Mouse (Mus musculus) embryonic facial prominence, embryonic 10.5 days (tissue): ENCODE measurements at regions not wholly inside any gene's neighbourhood (a gene's known extent, or its start where the extent isn't known, plus 50 kb on each side); places are given as distances from the start of the nearest gene placed in this dataset.

Experiments used
- DNase-seq: peaks from one replicate; pipeline ENCODE4 v3.0.0-alpha.2; 2017; ENCODE audit warnings: low spot score
- H3K27ac ChIP-seq: fragments of 300-500 bp; sonication (generic); replicated peaks from 2 replicates; pipeline ENCODE4 v1.5.1; 2016; ENCODE audit warnings: mild to moderate bottlenecking
- H3K27me3 ChIP-seq: fragments of 300-500 bp; sonication (generic); replicated peaks from 2 replicates; pipeline ENCODE4 v1.6.1; 2016; ENCODE audit warnings: low read depth, mild to moderate bottlenecking; ENCODE audit not compliant: poor library complexity, severe bottlenecking
- H3K36me3 ChIP-seq: fragments of 300-500 bp; sonication (generic); replicated peaks from 2 replicates; pipeline ENCODE4 v1.6.1; 2016; ENCODE audit warnings: mild to moderate bottlenecking, moderate library complexity
- H3K4me1 ChIP-seq: fragments of 300-500 bp; sonication (generic); 2 replicates; pipeline ENCODE4 v1.6.1; 2016
- H3K4me3 ChIP-seq: fragments of 300-500 bp; sonication (generic); 2 replicates; pipeline ENCODE4 v1.5.1; 2016; ENCODE audit warnings: mild to moderate bottlenecking, moderate library complexity
- H3K9me3 ChIP-seq: fragments of 300-500 bp; sonication (generic); 2 replicates; pipeline ENCODE4 v1.6.1; 2016; ENCODE audit warnings: mild to moderate bottlenecking
- WGBS: fragments of 180-500 bp; shearing (Covaris S2); methylation state at CpG from one replicate; pipeline ENCODE4 v1.1.7; 2016; 5-methylcytosine and 5-hydroxymethylcytosine counted together

GRCm38 (mm10) chr12:71487591-71488435, 178.1 kb downstream of the Dact1 start:
- 70% methylated on average over 6 of the region's 6 CpGs for WGBS
- DNase-seq: no peak
- Histone ChIP-seq H3K27me3 (no peaks in the 10 kb centered on the region), H3K4me1 (peaks cover 19% of the 10 kb centered on the region), H3K9me3 (no peaks in the 10 kb centered on the region), H3K36me3 (no peaks in the 10 kb centered on the region), H3K27ac (no peak overlapping the region), H3K4me3 (no peak overlapping the region)

GRCm38 (mm10) chr12:71489295-71489694, 179.6 kb downstream of the Dact1 start:
- H3K9me3 ChIP-seq: no peaks in the 10 kb centered on the region
- no peaks in the 10 kb centered on the region for H3K27me3 ChIP-seq
- H3K4me1 ChIP-seq: peaks cover 16% of the 10 kb centered on the region
- no peak for DNase-seq
- WGBS: 79% methylated on average over 7 of the region's 7 CpGs
- H3K4me3 ChIP-seq: no peak overlapping the region
- H3K36me3 ChIP-seq: no peaks in the 10 kb centered on the region
- no peak overlapping the region for H3K27ac ChIP-seq

GRCm38 (mm10) chr12:71494803-71495293, 185.2 kb downstream of the Dact1 start:
- H3K36me3 ChIP-seq: no peaks in the 10 kb centered on the region
- H3K27me3 ChIP-seq: 0 out of 2 replicates have a peak, but pooled peaks cover 3% of the 10 kb centered on the region
- 81% methylated on average over 10 of the region's 10 CpGs for WGBS
- H3K9me3 ChIP-seq: no peaks in the 10 kb centered on the region
- no peak overlapping the region for H3K4me3 ChIP-seq
- peaks cover 17% of the 10 kb centered on the region; the same call in 1 of the 2 replicates for H3K4me1 ChIP-seq
- no peak for DNase-seq
- no peak overlapping the region for H3K27ac ChIP-seq

GRCm38 (mm10) chr12:71498246-71499029, 188.8 kb downstream of the Dact1 start:
- 0 out of 2 replicates have a peak, but pooled peaks cover 6% of the 10 kb centered on the region for H3K27me3 ChIP-seq
- no peaks in the 10 kb centered on the region for H3K36me3 ChIP-seq
- no peak for DNase-seq
- WGBS: 77% methylated on average over 14 of the region's 14 CpGs
- H3K4me1 ChIP-seq: peaks cover 14% of the 10 kb centered on the region; the same call in 1 of the 2 replicates
- no peaks in the 10 kb centered on the region for H3K9me3 ChIP-seq
- no peak overlapping the region for H3K4me3 ChIP-seq
- no peak overlapping the region for H3K27ac ChIP-seq

- H3K4me3 ChIP-seq: no peak overlapping the region
- H3K9me3 ChIP-seq: no peaks in the 10 kb centered on the region
- no peak for DNase-seq
- 0 out of 2 replicates have a peak, but pooled peaks cover 6% of the 10 kb centered on the region for H3K27me3 ChIP-seq
- H3K4me1 ChIP-seq: peaks cover 17% of the 10 kb centered on the region
- H3K27ac ChIP-seq: no peak overlapping the region
- 75% methylated on average over 7 of the region's 7 CpGs for WGBS
- no peaks in the 10 kb centered on the region for H3K36me3 ChIP-seq
Observed at GRCm38 (mm10) chr12:71501299-71501810, 191.7 kb downstream of the Dact1 start.

GRCm38 (mm10) chr12:71503265-71503664, 193.6 kb downstream of the Dact1 start:
- no peak overlapping the region for H3K4me3 ChIP-seq
- H3K4me1 ChIP-seq: peaks cover 25% of the 10 kb centered on the region
- H3K27me3 ChIP-seq: 0 out of 2 replicates have a peak, but pooled peaks cover 6% of the 10 kb centered on the region
- no peak overlapping the region for H3K27ac ChIP-seq
- no peak for DNase-seq
- no peaks in the 10 kb centered on the region for H3K9me3 ChIP-seq
- H3K36me3 ChIP-seq: no peaks in the 10 kb centered on the region
- WGBS: 89% methylated on average over 11 of the region's 11 CpGs

GRCm38 (mm10) chr12:71506206-71506605, 196.5 kb downstream of the Dact1 start:
- H3K27me3 ChIP-seq: 0 out of 2 replicates have a peak, but pooled peaks cover 2% of the 10 kb centered on the region
- H3K36me3 ChIP-seq: no peaks in the 10 kb centered on the region
- 68% methylated on average over 4 of the region's 4 CpGs for whole genome bisulfite sequencing
- no peak for DNase-seq
- H3K4me1 ChIP-seq: peaks cover 12% of the 10 kb centered on the region
- no peak overlapping the region for H3K27ac ChIP-seq
- no peak overlapping the region for H3K4me3 ChIP-seq
- no peaks in the 10 kb centered on the region for H3K9me3 ChIP-seq

GRCm38 (mm10) chr12:71506716-71507115, 197.0 kb downstream of the Dact1 start:
- H3K4me3 ChIP-seq: no peak overlapping the region
- no peaks in the 10 kb centered on the region for H3K36me3 ChIP-seq
- H3K27me3 ChIP-seq: no peaks in the 10 kb centered on the region
- peaks cover 12% of the 10 kb centered on the region for H3K4me1 ChIP-seq
- H3K27ac ChIP-seq: 0 out of 2 replicates have a peak overlapping the region, but pooled peaks have one; percentile 40
- no peak for DNase-seq
- 42% methylated on average over 1 of the region's 1 CpGs for WGBS
- no peaks in the 10 kb centered on the region for H3K9me3 ChIP-seq

- Histone ChIP-seq H3K27me3 (no peaks in the 10 kb centered on the region), H3K9me3 (no peaks in the 10 kb centered on the region), H3K36me3 (no peaks in the 10 kb centered on the region), H3K4me1 (peaks cover 7% of the 10 kb centered on the region; the same call in 1 of the 2 replicates), H3K4me3 (no peak overlapping the region), H3K27ac (no peak overlapping the region)
- no peak for DNase-seq
- 70% methylated on average over 7 of the region's 7 CpGs for WGBS
Observed at GRCm38 (mm10) chr12:71512915-71513612, 203.4 kb downstream of the Dact1 start.

- Histone ChIP-seq H3K9me3 (no peaks in the 10 kb centered on the region), H3K27me3 (no peaks in the 10 kb centered on the region), H3K4me1 (peaks cover 7% of the 10 kb centered on the region; the same call in 1 of the 2 replicates), H3K36me3 (no peaks in the 10 kb centered on the region), H3K4me3 (no peak overlapping the region), H3K27ac (no peak overlapping the region)
- 67% methylated on average over 1 of the region's 1 CpGs for WGBS
- DNase-seq: no peak
Observed at GRCm38 (mm10) chr12:71519520-71519919, 209.8 kb downstream of the Dact1 start.

GRCm38 (mm10) chr12:71521936-71522335, 212.3 kb downstream of the Dact1 start:
- 91% methylated on average over 3 of the region's 3 CpGs for WGBS
- Histone ChIP-seq H3K27me3 (no peaks in the 10 kb centered on the region), H3K4me3 (no peak overlapping the region)

GRCm38 (mm10) chr12:71522451-71522850, 212.8 kb downstream of the Dact1 start:
- WGBS: 80% methylated on average over 5 of the region's 5 CpGs
- Histone ChIP-seq H3K27me3 (no peaks in the 10 kb centered on the region), H3K4me3 (no peak overlapping the region), H3K27ac (no peak overlapping the region), H3K9me3 (no peaks in the 10 kb centered on the region), H3K36me3 (no peaks in the 10 kb centered on the region), H3K4me1 (peaks cover 28% of the 10 kb centered on the region)
- DNase-seq: no peak

More at GRCm38 (mm10) chr12:71521936-71522335, 212.3 kb downstream of the Dact1 start:
- H3K4me1 ChIP-seq: peaks cover 25% of the 10 kb centered on the region
- no peak for DNase-seq
- H3K9me3 ChIP-seq: no peaks in the 10 kb centered on the region
- H3K36me3 ChIP-seq: no peaks in the 10 kb centered on the region
- no peak overlapping the region for H3K27ac ChIP-seq
